Mouse (Mus musculus): ENCODE results near the gene Defb46.

The Defb46 gene

DNA sequence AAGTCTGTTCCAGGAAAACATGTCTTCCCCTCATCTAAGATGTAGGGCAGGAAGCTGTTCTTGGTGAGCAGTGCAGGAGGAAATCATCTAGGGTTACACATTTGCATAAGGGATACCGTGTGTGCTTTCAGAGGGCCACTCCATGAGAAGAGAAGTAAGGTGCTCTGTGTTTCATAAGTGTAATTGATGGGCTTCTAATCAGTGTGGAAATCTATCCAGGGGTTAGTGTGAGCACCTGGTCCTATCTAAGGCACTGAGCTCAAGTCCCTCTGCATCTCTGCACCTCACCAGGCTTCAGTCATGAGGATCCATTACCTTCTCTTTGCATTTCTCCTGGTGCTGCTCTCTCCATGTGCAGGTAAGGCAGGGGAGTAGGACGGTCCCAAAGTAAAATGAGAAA is at the start of gene Defb46:
Gene Defb46 (plus strand): TSS at position 301 of the 400 bp plus-strand sequence.
- in situ Hi-C loops (cut with MboI; ENCODE audit: low pct_unique_long_range_greater_than_20kb in 1 of 2, low sequenced_read_pairs in 2 of 2, unreplicated experiment in 1 of 2), result no loop called here

DNA sequence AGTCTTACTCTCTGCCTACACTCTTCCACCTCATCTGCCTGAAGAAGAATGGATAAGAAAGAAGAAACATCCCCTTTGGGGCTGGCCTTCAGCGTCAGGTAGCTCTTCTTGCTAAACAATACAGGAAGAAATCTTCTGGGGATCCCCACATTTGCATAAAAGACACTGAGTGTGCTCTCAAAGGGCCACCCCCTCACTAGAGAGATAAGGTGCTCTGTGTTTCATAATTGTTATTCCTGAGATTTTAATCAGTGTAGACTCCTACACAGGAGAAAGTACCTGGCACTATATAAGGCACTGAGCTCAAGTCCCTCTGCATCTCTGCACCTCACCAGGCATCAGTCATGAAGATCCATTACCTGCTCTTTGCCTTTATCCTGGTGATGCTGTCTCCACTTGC is 14.6 kb upstream of the Defb46 start, which contains the start of gene Defb6:
Gene Defb6 (plus strand): TSS at position 318 of the 400 bp plus-strand sequence.
- in situ Hi-C loops (cut with MboI; ENCODE audit: low pct_unique_long_range_greater_than_20kb in 1 of 2, low sequenced_read_pairs in 2 of 2, unreplicated experiment in 1 of 2), result no loop called here

DNA sequence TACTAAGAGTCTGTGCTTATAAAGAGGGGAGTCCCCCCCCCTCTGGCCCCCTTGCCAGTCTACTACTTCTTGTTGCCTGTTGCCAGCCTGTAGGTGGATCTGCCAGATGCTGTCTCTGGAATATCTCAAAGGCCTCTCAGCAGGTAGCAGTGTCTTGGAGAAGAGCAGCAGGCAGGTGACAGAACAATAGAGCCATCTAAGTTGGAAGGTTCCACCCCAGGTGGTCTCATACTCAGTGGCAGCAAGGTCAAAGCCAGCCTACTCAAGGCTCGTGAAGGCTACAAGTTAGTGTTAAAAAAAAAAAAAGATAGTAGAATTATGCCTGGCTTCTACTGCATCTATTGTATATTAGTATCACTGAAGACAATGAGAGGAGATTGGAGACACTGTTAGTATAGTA is 1.6 kb upstream of the Defb46 start:
- in situ Hi-C loops (cut with MboI; ENCODE audit: low pct_unique_long_range_greater_than_20kb in 1 of 2, low sequenced_read_pairs in 2 of 2, unreplicated experiment in 1 of 2), result no loop called here

DNA sequence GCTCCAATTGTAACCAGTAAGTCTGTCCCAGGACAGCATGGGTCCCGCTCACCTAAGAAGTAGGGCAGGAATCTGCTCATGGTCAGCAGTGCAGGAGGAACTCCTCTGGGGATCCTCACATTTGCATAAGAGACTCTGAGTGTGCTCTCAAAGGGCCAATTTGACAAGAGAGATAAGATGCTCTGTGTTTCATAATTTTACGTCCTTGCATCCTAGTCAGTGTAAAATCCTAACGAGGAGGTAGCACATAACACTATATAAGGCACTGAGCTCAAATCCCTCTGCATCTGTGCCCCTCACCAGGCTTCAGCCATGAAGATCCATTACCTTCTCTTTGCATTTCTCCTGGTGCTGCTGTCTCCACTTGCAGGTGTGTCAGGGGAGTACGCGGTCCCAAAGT is 7.6 kb downstream of the Defb46 start, which contains the start of gene Defb5:
Gene Defb5 (plus strand): TSS at position 301 of the 400 bp plus-strand sequence.
- in situ Hi-C loops (cut with MboI; ENCODE audit: low pct_unique_long_range_greater_than_20kb in 1 of 2, low sequenced_read_pairs in 2 of 2, unreplicated experiment in 1 of 2), result no loop called here

DNA sequence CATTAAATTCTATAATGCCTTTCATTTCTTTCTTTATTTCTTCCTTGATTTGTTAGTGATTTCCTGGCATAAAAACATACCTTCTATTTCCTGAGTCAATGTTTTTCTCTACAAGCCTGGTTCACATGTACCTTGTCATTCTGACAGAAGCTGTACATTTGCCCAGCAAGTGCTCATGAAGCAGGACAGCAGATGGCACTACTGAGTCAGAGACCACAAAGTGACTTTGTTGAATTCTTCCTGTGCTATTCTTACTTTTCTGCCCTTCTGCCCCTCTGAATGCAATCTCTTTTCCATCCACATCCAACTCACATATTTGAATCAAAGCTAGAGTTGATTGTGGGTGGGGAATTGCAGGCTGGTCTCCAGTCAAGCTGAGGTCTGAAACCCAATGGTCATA is 18.4 kb downstream of the Defb46 start:
- in situ Hi-C loops (cut with MboI; ENCODE audit: low pct_unique_long_range_greater_than_20kb in 1 of 2, low sequenced_read_pairs in 2 of 2, unreplicated experiment in 1 of 2), result no loop called here

DNA sequence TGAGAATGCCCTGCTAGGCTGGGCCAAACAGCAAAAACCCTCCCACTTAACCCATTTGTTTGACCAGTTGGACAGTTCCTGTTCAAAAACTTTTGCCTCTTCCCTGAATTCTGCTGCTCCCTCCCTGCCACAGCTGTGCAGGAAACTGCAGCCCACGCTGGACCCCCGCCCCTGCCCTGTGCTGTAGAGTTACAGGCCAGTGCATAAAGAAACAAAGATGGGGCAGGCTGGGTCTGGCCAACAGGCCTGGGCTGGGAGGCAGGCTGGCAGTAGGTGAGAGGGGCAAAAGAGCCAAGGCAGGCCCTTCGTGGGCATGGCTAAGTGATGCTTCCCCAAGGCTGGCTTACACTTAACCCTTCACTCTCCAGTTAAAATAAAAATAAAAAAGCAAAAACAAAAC is 20.0 kb downstream of the Defb46 start:
- in situ Hi-C loops (cut with MboI; ENCODE audit: low pct_unique_long_range_greater_than_20kb in 1 of 2, low sequenced_read_pairs in 2 of 2, unreplicated experiment in 1 of 2), result no loop called here
